8 mouse cellular contexts compared by ENCODE assay signal in genomic region chr16:31429471-31430155, GRCm38 (mm10). TPM values are rescaled to one million over a fixed set of nuclear protein-coding genes. Genes with fewer than 3 reads are reported as not detected.
DNase-seq lines count a peak whose midpoint lies in the region; ATAC-seq and TF ChIP-seq lines count a peak whose summit lies in the region.

No protein-coding gene starts in this region.

- peak; percentile 97 for ATAC-seq in limb, embryonic 12.5 days (ENCODE audit: insufficient number of reproducible peaks, insufficient read depth, low FRiP score, low TSS enrichment, low read depth)
- peak; percentile 97 for ATAC-seq in midbrain, embryonic 14.5 days (ENCODE audit: low FRiP score, low TSS enrichment)

- peak overlapping the region; percentile 60 for H3K9ac ChIP-seq in limb, embryonic 12.5 days (replicated peaks)
- H3K9ac ChIP-seq in midbrain, embryonic 14.5 days (replicated peaks; ENCODE audit: low read length) = peak overlapping the region; percentile 78

- no peaks in the 10 kb centered on the region for H3K4me1 ChIP-seq in embryonic fibroblast, embryonic 13.5 days (ENCODE audit: control insufficient read depth, insufficient read depth, low read length)
- H3K4me1 ChIP-seq in limb, embryonic 12.5 days (replicated peaks) = peaks cover 7% of the 10 kb centered on the region; the same call in 1 of the 2 replicates
- H3K4me1 ChIP-seq in midbrain, embryonic 14.5 days (ENCODE audit: control insufficient read depth, insufficient read depth, low read length) = peaks cover 13% of the 10 kb centered on the region; the same call in 1 of the 2 replicates

- TF ChIP-seq POLR2A in embryonic fibroblast, embryonic 13.5 days (IDR thresholded peaks at IDR 0.05; ENCODE audit: low read depth, low read length) = peak; percentile 36

- H3K4me3 ChIP-seq in embryonic fibroblast, embryonic 13.5 days (ENCODE audit: insufficient read depth, low read length) = peak overlapping the region; percentile 58
- peak overlapping the region; percentile 65 for H3K4me3 ChIP-seq in limb, embryonic 12.5 days (replicated peaks)
- H3K4me3 ChIP-seq in midbrain, embryonic 14.5 days (replicated peaks; ENCODE audit: low read depth, low read length) = peak overlapping the region; percentile 68

- H3K27me3 ChIP-seq in limb, embryonic 12.5 days = peaks cover 30% of the 10 kb centered on the region
- H3K27me3 ChIP-seq in midbrain, embryonic 14.5 days (ENCODE audit: control insufficient read depth, insufficient read depth, low read length) = peaks cover 15% of the 10 kb centered on the region; the same call in 1 of the 2 replicates

- TF ChIP-seq CTCF in embryonic fibroblast, embryonic 13.5 days (IDR thresholded peaks at IDR 0.05; ENCODE audit: borderline replicate concordance, insufficient read depth, low read length) = no peak

- peak overlapping the region; percentile 88 for H3K4me2 ChIP-seq in limb, embryonic 12.5 days
- H3K4me2 ChIP-seq in midbrain, embryonic 14.5 days (ENCODE audit: low read length) = peak overlapping the region; percentile 73

- no peaks in the 10 kb centered on the region for H3K36me3 ChIP-seq in limb, embryonic 12.5 days
- H3K36me3 ChIP-seq in midbrain, embryonic 14.5 days (ENCODE audit: control insufficient read depth, insufficient read depth, low read length) = no peaks in the 10 kb centered on the region

- DNase-seq in 3T3-L1 (ENCODE audit: low read depth, low spot score) = peak; percentile 69
- DNase-seq in brain, adult 2 months (ENCODE audit: low read depth, low spot score) = peak; percentile 100
- DNase-seq in heart, adult 8-10 months (ENCODE audit: low spot score) = peak; percentile 86
- DNase-seq in kidney, adult 8-10 months = peak; percentile 89 to 90
- peak; percentile 97 for DNase-seq in midbrain, embryonic 14.5 days
- peak; percentile 69 to 71 for DNase-seq in spleen, adult 18-20 months

- no peaks in the 10 kb centered on the region for H3K9me3 ChIP-seq in limb, embryonic 12.5 days
- H3K9me3 ChIP-seq in midbrain, embryonic 14.5 days (ENCODE audit: control insufficient read depth, low read length) = no peaks in the 10 kb centered on the region

- H3K27ac ChIP-seq in embryonic fibroblast, embryonic 13.5 days (ENCODE audit: insufficient read depth, low read length) = no peak overlapping the region
- peak overlapping the region; percentile 90 for H3K27ac ChIP-seq in limb, embryonic 12.5 days
- H3K27ac ChIP-seq in midbrain, embryonic 14.5 days (replicated peaks; ENCODE audit: low read depth, low read length) = peak overlapping the region; percentile 95

- WGBS in limb, embryonic 12.5 days = under 1% methylated on average over 49 of the region's 49 CpGs
- under 1% methylated on average over 49 of the region's 49 CpGs for WGBS in midbrain, embryonic 14.5 days

RNA-seq across cellular contexts. Expression of gene Bdh1, which starts 7.5 kb away (rescaled TPM):
- 4.7 and 6.7 TPM in 2 replicates for polyA plus RNA-seq in embryonic fibroblast, embryonic 13.5 days (2011; ENCODE audit: insufficient read length, low read depth, missing spikeins)
- total RNA-seq in heart, adult 8-10 months (2022) = 100 to 1,000 TPM; 234 to 417 (median 264) TPM
- 18.7 and 18.8 TPM in 2 replicates for polyA plus RNA-seq in limb, embryonic 12.5 days (2016; fragmentation: Nextera tagmentation; extraction: Ambion mirVana)
- 76.5 and 125 TPM in 2 replicates for polyA plus RNA-seq in midbrain, embryonic 14.5 days (2014; fragmentation: Nextera tagmentation; extraction: Ambion mirVana)
